Mouse (Mus musculus) v-Abl transformed pro-B cells (cell line): ENCODE data around the gene Tmem51.

ENCODE experiments used
- in situ Hi-C, 2 experiments: fragments of 400-800 bp; cut with MboI; formaldehyde crosslinking; loops; one replicate each; pipeline ENCODE4 v1.15.1; 2025; ENCODE audit not compliant: unreplicated experiment in 2 of 2

Gene Tmem51

DNA sequence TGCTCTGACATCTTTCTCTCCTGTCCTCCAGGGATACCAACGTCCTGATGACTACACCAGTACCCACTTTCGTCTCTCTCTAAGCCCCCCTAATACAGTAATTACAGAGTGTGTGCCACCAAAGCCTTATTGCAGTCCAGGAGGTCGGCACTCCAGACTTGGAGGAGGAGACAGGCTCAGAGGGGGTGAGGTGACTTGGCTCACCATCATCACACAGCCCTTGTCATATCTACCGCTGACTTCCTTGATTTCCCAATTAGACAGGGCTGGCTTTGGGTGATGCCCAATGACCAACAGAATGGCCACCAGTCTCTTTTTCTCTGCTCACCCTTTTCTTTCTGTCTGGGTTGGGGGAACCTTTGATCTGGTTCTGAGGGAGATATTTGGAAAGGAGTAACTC lies 1.4 kb downstream of the Tmem51 start:
- in situ Hi-C loops = no loop called here

DNA sequence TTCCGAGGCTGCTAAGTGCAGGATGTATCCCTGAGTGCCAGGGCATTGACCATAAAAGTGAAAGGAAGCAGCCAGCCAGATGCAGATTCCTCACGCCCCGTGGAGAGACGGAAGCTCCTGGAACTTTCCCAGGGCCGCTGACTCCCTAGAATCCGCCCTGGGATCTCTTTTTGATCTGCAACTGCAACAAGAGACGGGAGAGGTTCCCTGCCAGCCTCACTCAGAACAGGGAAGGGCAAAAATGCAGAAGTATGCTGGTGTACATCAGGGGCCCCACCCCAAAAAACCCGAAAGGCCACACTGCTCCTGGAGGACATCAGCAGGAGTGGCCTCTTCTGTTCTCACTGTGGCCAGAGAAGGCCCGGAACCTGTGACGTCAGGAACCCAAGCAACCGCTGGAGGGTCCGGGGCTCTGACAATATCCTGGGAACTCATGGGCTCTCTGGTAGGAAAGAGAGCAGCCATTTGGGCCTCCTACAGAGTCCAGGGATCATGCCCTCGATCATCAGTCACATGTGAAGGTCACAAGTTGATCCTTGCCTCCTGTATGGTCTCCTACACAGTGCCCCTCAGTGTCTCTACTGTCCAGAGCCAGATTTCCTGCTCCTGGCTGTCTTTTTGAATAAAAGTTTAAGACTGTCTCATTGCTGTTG lies 2.3 kb downstream of the Tmem51 start:
- in situ Hi-C loops = no loop called here

DNA sequence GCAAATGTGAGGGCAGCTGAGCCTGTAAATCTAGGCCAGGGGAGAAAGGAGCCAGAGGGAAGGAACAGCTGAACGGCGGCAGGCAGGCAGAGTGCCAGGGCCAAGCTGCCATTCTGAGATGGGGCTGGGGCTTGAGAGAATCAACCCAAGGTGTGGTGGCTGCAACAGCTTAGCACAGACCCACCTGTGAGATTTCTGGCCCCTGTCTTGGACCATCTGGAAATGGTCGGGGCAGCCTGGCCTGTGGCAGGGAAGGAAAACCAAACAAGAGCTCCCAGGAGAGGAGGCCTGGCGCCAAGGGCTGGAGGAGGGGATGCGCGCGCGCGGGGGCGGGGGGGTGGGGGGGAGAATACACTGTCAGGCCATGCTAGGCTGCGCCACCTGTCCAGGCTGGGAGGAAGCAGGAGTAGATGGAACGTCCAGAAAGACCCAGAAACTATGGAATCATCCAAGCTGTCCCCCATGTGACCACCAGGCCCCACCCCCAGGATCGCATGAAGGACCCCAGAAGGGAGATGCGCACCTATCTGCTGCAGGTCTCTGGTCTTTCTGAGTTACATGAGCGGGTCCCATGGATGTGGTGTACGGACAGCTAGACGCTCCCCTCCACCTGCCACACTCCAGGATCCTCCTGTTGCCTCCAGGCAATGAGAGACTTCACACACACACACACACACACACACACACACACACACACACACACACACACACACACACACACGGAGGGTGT lies 3.0 kb downstream of the Tmem51 start:
- in situ Hi-C loops = no loop called here

DNA sequence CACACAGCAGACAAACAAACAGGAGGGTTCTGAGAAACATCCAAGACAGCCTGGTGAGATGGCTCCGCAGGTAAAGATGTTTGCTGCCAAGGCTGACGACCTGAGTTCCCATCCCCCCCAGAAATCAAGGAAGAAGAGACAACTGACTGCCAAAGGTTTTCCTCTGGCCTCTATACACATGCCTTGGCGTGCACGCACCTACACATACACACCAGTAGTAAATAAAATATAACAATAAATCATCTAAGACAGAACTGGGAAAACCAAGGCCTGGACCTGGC lies 3.7 kb downstream of the Tmem51 start:
- in situ Hi-C loops = no loop called here

DNA sequence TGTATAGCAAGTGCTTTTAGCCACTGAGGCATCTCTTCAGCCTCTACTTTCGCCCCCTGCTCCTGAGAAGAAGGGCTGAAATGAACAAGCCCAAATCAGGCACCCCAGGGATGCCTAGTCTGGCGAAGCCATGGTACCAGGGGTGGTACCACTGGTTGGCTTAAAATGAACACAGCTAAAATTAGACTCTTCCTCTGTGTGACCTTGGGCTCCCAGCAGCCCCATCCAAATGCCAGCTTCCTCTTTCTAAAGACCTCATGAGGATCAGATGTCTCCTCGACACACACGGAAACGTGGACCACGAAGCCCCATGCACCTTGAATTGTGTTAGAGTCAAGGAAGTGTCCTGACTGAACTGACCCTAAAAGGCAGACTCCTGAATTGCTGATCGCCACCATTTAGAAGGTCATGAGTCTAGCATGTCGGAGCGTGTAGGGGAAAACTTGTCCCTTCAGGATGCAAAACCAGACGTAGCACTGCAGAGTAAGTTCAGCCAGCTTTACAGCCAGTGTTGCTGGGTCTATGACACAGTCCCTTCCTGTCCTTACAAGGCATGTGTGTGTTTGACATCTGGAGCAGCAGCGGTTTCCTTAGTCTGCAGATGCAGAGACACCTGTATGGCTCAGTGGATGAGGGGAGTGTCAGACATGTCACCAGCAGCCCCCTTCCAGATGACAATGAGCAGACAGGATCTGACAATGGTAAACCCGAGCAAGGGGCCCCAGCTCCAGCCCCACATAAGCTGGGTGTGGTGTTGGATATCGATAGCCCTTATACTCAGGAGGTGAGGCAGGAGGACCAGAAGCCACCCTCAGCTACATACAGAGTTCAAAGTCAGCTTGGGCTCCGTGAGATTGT lies 4.2 kb downstream of the Tmem51 start:
- in situ Hi-C loops = no loop called here

DNA sequence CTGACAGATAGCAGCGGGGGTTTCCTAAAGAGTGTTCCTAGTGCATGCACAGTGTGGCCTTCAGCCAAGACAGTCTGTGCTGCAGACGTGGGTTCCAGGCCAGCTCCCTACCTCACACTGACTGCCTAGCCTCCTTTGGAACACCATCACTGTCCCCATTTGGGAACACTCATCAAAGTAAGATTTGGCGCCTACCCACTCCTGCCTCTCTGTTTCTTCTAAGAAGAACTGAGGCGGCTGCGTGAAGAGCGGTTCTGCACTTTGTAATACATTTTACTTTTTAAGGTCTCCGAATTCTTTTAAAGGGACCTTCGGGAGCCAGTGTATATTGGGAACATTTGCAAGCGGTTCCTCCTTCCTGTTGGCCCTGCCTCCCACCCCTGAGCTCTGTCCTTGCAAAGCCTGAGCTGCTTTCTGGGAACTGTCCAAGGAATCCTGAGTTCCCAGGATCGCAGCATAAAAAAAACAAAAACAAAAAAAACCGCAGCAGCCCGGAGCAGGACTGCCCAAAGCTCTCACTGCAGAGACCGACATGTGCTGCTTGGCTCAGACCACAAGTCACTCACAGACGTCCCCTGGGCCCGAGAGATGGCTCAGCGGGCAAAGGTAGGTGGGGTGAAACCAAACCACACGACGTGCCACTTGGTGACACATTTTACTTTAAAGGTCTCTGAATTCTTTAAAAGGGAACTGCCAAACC lies 6.4 kb downstream of the Tmem51 start:
- in situ Hi-C loops = no loop called here

DNA sequence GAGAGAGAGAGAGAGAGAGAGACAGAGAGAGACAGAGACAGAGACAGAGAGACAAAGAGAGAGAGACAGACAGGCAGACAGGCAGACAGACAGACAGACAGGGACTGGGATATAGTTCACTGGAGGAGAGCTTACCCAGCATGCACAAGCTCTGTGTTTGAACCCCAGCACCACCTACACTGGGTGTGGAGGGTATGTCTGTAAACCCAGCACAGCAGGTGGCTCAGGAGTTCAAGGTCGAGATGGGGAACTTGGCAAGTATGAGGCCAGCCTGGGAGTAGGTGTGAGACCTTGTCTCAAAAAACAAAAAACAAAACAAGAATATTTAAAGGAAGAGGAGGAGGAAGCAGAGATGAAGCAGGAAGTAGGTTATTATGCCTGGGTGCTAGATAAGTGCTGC lies 7.2 kb downstream of the Tmem51 start:
- in situ Hi-C loops = no loop called here

DNA sequence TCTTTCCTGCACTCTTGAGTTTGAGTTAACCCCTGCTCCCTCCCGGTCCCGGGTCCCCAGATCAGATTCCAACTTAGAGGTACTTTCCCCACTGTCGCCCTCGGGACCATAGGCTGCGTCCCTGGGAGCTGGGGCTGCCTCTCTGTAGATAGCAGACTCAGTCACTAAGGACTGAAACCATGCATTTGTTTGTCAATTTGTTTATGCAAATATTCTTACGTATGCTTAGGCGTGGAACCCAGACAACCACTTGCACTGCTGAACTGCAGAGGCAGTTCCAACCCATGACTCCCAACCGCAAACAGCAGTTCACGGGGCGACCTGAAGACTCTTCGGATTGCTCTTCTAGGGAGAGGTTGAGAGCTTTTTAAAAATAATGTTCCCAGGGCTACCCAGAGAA lies 8.2 kb downstream of the Tmem51 start:
- in situ Hi-C loops = no loop called here

DNA sequence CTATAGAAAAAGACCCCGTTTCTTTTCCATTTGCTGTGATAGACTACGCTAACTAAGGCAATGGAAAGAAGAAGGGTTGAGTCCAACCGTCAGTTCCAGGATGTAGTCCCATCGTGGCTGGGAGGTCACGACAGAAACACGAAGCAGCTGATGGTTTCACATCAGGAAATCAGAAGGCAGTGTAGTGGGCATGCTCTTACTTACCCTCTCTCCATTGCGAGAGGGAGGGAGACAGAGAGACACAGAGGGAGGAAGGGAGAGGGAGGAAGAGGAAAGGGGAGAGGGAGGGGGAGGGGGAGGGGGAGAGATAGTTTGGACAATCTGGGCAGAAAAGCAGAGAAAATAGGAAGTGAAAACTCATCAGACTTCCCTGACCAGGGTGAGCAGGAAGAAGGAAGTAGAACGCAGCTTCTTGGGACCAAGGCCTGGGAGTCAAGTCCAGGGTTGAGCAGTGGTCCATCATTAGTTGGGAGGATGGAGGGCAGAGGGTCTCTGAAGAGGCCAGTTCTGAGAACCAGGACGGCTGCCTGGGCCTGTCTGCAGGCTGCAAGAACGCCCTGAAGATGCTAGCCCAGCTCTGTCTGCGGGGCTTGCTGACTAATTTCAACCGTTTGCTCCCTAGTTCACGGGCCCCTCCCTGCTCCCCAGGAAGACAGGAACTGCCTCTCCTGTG lies 9.9 kb downstream of the Tmem51 start:
- in situ Hi-C loops = no loop called here

DNA sequence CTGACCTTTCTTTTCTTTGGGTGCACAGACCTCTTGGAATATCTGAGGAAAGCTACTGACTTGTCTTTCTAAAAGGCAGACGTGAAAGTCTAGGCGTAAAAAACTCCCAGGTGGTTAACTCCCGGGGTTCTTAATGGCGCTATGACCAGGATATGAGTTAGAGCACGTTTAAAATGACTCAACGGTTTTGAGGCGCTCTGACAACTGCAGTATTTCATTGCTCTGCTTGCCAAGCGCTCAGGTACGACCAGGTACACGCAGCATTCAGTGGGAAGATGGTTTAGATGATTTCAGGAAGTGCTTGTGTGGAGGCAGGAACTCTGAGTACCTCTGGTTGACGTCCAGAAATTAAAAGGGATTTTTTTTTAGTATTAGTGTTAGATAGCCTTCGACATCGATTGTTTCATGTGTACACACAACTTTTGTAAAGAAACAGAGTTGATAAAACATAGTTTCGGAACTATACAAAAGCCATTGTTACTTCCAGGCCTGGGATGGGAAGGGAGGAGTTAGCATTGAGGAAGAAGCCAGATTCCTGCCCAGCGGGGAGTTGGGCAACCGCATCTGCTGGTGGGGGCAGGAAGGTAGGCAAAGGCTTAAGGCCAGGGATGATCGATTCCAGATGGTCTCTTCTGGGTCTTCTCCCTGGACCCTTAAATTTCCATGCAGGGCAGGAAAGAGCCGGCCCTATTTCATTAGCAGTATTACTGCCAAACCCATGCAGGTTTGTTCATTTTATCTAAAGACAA lies 12.7 kb downstream of the Tmem51 start:
- in situ Hi-C loops = no loop called here

DNA sequence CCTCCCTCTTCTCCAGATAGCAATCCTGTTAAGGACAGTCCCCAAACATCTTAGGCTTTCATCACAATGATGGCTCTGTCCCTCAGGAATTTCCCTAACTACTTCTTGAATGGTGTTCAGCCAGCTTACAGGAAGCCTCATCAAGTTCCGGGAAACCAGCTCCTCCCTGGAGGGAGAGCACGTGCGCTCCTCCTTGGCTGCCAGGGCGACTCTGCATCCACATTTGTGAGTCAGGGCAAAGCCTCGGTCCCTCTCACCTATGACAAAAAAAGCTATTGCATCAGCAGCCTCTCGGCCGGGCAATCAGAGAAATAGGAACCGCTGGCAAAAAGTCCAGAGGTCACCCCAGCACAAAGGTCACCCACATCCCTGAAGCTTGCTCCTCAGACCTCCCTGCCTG lies 13.3 kb downstream of the Tmem51 start:
- in situ Hi-C loops = no loop called here

DNA sequence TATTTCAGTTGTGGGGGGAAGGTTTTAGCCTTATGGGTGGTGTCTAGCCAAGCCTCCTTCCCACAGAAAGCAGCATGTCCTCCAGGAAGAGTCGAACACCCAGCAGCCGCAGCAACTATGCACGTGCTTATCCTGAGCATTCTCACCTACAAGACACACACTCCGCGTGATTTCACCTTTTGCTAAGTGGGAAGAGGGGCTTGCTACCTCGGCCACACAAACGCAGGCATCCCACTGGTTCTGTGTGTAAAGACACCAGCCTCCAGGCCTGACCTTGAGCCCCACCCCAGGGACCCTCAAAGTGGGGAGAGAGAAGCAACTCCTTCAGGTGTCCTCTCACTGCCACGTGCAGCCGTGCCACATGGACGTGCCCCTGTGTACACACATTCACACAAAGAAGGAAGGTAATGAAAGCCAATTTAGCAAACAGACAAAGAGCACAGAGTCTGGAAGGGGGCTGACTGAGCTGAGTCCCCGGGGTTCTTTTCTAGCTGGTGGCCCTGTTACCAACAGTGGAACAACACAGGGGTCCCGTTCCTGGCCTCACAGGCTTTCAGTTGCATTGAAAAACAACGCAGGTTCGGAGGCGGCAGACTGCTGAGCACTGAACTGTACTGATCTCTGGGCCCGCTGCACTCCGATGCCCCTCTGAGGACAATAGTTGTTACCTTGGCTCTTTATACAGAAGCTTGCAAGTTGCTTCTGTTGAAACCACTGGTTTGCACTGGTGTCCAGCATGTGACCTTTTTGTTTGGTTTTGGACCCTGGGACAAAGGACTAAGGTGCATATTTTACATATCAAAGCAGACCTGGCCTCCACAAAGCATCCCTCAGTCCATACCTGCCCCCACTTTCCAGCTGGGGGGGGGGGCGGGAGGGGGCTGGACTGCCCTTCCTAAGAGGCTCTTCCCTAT lies 14.9 kb downstream of the Tmem51 start:
- in situ Hi-C loops = no loop called here

DNA sequence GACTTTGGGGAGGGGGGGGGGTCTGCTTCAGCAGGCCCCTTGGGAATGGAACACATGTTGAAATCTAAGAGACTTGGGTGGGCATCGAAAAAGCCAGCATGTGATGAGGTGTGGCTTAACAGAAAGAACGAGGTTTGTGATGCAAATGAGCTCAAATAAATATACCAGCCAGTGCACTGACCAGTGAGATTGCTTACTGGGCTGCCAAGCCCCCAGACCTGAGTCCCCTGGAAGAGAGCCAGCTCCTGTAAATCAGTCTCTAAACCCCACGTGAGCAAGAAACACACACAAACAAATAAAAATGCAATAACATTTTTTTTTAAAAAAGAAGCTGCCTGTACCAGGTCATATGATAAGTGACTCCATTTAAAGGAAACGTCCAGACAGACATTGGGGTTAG lies 17.5 kb downstream of the Tmem51 start:
- in situ Hi-C loops = no loop called here

DNA sequence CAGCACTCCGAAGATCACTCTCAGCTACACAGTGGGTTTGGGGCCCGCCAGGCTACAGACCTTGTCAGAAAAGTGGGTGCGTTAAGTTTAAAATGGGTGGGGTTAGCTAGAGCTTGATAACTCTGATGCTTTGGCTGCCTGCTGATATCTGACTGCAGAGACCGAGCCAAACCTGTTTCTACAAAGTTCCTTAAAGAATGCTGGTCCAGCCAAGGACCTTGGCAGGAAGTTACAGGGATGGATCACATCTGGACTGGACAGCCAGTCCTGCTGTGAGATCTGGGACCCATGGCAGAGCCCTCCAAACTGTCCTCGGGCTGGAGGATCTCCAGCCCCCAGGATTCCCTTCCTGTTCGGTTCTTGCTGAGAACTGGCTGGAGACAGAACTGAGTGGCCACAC lies 18.3 kb downstream of the Tmem51 start:
- in situ Hi-C loops = no loop called here

DNA sequence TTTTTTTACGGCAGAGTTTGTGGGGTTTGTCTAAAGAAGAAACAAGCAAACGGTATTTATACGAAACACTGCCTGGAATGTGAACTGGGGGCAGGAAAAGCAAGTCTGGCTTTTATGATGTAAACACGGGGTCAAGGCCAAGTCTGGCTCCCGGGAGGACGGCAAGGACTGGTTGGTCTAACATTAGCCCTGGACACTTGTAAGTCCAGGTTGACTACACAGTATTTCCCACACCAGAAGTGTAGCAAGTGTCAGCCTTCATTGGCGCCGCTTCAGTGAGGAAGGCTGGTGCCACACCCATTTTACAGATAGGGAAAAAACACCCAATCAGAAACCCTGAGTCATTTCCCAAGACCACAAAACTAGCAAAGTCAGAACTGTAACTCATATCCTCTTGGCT lies 18.8 kb downstream of the Tmem51 start:
- in situ Hi-C loops = no loop called here

DNA sequence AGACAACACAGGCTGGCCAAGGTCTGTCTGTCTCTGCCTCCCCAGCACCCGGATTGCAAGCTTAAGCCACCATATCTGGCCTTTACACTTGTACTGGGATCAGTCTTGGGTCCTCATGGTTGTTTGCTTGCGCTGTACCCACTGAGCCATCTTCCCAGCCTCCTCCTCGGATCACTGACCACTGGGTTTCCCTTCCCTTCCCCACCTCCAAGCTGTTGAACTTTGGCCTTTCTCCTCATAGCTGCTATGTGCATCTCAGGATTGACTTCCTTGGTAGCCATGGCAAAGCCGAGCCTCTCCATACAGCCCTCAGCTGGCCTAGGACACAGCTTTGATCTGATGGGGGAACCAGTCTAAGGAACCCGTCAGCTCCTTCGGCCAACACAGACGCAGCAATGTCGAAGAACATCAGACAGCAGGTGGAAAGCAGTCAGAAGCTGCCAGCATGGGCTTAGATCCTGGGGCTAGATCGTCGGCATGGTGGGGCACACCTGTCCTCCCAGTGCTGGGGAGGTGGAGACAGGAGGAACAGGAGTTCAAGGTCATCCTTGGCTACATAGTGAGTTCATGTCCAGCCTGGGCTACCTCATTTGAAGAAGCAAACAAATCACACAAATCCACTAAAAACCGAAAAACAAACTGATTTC lies 19.4 kb downstream of the Tmem51 start:
- in situ Hi-C loops = no loop called here

DNA sequence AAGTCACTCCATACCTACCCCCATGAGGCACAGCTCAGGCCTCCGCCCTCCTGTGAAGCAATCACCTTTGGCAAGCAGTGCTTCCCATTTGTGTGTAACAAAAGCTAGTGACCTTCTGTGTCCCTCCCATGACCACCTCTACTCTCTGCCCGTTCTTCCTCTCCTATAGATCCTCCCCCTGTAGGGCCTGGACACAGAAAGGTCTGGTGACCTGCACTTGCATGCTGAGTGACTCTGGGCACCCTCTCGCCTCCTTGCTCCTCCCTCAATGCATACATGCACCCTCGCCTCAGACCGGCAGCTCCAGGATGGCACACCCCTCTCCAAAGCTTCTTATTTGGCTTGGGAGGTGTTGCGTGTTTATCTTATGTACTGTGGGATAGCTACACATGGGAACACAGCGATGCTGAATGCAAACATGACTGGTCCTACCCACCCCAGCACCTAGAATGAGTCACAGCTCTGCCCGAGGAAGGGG lies 21.0 kb downstream of the Tmem51 start:
- in situ Hi-C loops = no loop called here

DNA sequence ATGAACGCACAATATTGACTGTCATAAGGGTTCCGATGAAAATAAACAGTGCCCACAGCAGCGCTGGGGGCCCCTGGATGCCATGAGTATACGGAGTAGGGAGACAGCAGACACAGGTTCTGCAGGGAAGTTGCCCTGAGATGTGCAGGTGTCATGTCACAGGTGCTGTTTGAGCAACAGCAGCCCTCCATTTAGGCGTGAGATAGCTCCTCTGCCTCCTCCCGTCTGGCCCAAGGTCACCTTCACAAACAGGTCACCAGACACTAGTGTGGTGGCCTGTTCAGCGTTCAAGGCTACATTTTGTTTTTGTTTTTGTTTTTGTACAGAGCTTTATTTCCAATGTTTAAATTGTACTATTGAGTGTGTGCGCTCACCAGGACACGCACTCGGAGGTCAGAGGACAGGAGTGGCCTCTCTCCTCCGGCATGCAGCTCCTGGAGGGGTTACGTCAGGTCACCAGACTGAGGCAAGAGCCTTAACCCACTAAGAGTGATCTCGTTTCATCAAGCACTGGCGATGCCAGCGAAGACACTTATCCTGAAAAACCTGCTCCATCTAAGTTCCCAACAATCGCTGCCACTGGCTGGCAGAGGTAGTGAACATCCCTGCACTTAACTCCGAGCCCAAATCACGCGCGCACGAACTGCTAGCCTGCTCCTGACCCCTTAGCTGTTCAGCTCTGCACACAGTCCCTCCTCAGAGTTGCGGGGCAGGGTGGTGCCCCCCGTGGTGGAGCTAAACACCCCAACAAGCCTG lies 22.4 kb downstream of the Tmem51 start:
- in situ Hi-C loops = no loop called here
